28 mouse cellular contexts compared by ENCODE assay signal in genomic region chr2:52572221-52572620, GRCm38 (mm10).
A peak's percentile ranks its signal among the peaks of the same experiment; 100 is the strongest.
DNase-seq lines count a peak whose midpoint lies in the region; ATAC-seq lines count a peak whose summit lies in the region.
"Had no signal": no experiment of that assay in that cellular context is flagged by ENCODE, and none has a peak within 500 bp of the region (broad histone marks: within the 10 kb centered on the region; RNA-seq: fewer than 3 reads in every experiment).

No protein-coding gene starts in this region.

- H3K27me3 ChIP-seq in heart, embryonic 12.5 days (replicated peaks) = no peaks in the 10 kb centered on the region
- no peaks in the 10 kb centered on the region for H3K27me3 ChIP-seq in liver, embryonic 12.5 days (replicated peaks)
- H3K27me3 ChIP-seq: hindbrain, embryonic 15.5 days; limb, embryonic 15.5 days; midbrain, embryonic 15.5 days; neural tube, embryonic 12.5 days had no signal

- no peaks in the 10 kb centered on the region for H3K9me3 ChIP-seq in heart, embryonic 12.5 days (replicated peaks)
- H3K9me3 ChIP-seq in liver, embryonic 12.5 days (replicated peaks) = no peaks in the 10 kb centered on the region
- H3K9me3 ChIP-seq: hindbrain, embryonic 10.5 days; hindbrain, embryonic 15.5 days; limb, embryonic 10.5 days; limb, embryonic 15.5 days; midbrain, embryonic 15.5 days; neural tube, embryonic 12.5 days had no signal

- peak; percentile 19 for DNase-seq in CD4-positive, CD25-positive, alpha-beta regulatory T cell, adult 2 months (ENCODE audit: low read depth, low spot score)
- no peak for DNase-seq in heart, postnatal 36 days
- no peak for DNase-seq in liver
- DNase-seq in naive thymus-derived CD4-positive, alpha-beta T cell, adult 2 months (ENCODE audit: low read depth) = peak; percentile 36
- no peak for DNase-seq in cerebellum, postnatal 10 days
- DNase-seq: adrenal gland, postnatal 36 days; cerebellum, adult 18-20 months; cerebellum, postnatal 14 days; gastrocnemius, adult 2 months; gastrocnemius, postnatal 36 days; kidney, adult 8-10 months; layer of hippocampus, adult 9-11 months; lung, embryonic 14.5 days; lung, postnatal 14 days; right cerebral cortex, postnatal 4 days had no signal

- no peak overlapping the region for H3K4me3 ChIP-seq in heart, embryonic 12.5 days
- H3K4me3 ChIP-seq in liver, embryonic 12.5 days = no peak overlapping the region
- H3K4me3 ChIP-seq: erythroblast, embryonic 14.5 days; gastrocnemius, adult 2 months; hindbrain, embryonic 10.5 days; hindbrain, embryonic 15.5 days; limb, embryonic 10.5 days; limb, embryonic 15.5 days; midbrain, embryonic 15.5 days; neural tube, embryonic 12.5 days had no signal

- WGBS in heart, embryonic 12.5 days = 61% methylated on average over 6 of the region's 6 CpGs
- 56% methylated on average over 6 of the region's 6 CpGs for WGBS in liver, embryonic 12.5 days (ENCODE audit: insufficient replicate concordance)

- no peak for ATAC-seq in CD4-positive, CD25-positive, alpha-beta regulatory T cell, adult 4 months
- no peak for ATAC-seq in heart, embryonic 12.5 days (ENCODE audit: insufficient number of reproducible peaks, low FRiP score)
- ATAC-seq in liver, embryonic 12.5 days = no peak
- ATAC-seq: forebrain, embryonic 16.5 days; midbrain, embryonic 15.5 days had no signal

- H3K4me1 ChIP-seq in heart, embryonic 12.5 days (replicated peaks) = peaks cover 27% of the 10 kb centered on the region
- peaks cover 56% of the 10 kb centered on the region for H3K4me1 ChIP-seq in liver, embryonic 12.5 days
- H3K4me1 ChIP-seq: hindbrain, embryonic 10.5 days; hindbrain, embryonic 15.5 days; limb, embryonic 10.5 days; limb, embryonic 15.5 days; midbrain, embryonic 15.5 days; neural tube, embryonic 12.5 days had no signal

- H3K4me2 ChIP-seq in heart, embryonic 12.5 days = no peak overlapping the region
- peak overlapping the region; percentile 61 for H3K4me2 ChIP-seq in liver, embryonic 12.5 days
- H3K4me2 ChIP-seq: hindbrain, embryonic 15.5 days; limb, embryonic 15.5 days; lung, embryonic 14.5 days; midbrain, embryonic 15.5 days; neural tube, embryonic 12.5 days had no signal

- intact Hi-C loops in heart, postnatal 36 days (cut with DNase I) = no loop called here

- no peaks in the 10 kb centered on the region for H3K36me3 ChIP-seq in heart, embryonic 12.5 days
- H3K36me3 ChIP-seq in liver, embryonic 12.5 days = no peaks in the 10 kb centered on the region
- H3K36me3 ChIP-seq: hindbrain, embryonic 10.5 days; hindbrain, embryonic 15.5 days; limb, embryonic 10.5 days; limb, embryonic 15.5 days; midbrain, embryonic 15.5 days; neural tube, embryonic 12.5 days had no signal

- H3K27ac ChIP-seq in heart, embryonic 12.5 days (ENCODE audit: poor library complexity, severe bottlenecking) = peak overlapping the region; percentile 82
- H3K27ac ChIP-seq in liver, embryonic 12.5 days = no peak overlapping the region
- H3K27ac ChIP-seq: gastrocnemius, adult 2 months; hindbrain, embryonic 10.5 days; hindbrain, embryonic 15.5 days; kidney, postnatal 0 days; limb, embryonic 10.5 days; limb, embryonic 15.5 days; midbrain, embryonic 15.5 days; neural tube, embryonic 12.5 days; stomach, postnatal 0 days had no signal

- H3K9ac ChIP-seq in heart, embryonic 12.5 days = peak overlapping the region; percentile 35; the same call in 1 of the 2 replicates
- H3K9ac ChIP-seq in liver, embryonic 12.5 days = no peak overlapping the region
- H3K9ac ChIP-seq: hindbrain, embryonic 15.5 days; limb, embryonic 15.5 days; lung, embryonic 14.5 days; midbrain, embryonic 15.5 days; neural tube, embryonic 12.5 days had no signal

Comparison
In these comparisons a context has a peak if more than half of its experiments do, and no peak if none do; other contexts are left out.
1. DNase-seq: peak in CD4-positive, CD25-positive, alpha-beta regulatory T cell, adult 2 months (single experiment) and naive thymus-derived CD4-positive, alpha-beta T cell, adult 2 months (single experiment); none in heart, postnatal 36 days (0 of 2), liver (single experiment) and cerebellum, postnatal 10 days (0 of 2).